Mouse (Mus musculus): ENCODE measurements at regions not wholly inside any gene's neighbourhood (a gene's known extent, or its start where the extent isn't known, plus 50 kb on each side); places are given as distances from the start of the nearest gene placed in this dataset.

DNA sequence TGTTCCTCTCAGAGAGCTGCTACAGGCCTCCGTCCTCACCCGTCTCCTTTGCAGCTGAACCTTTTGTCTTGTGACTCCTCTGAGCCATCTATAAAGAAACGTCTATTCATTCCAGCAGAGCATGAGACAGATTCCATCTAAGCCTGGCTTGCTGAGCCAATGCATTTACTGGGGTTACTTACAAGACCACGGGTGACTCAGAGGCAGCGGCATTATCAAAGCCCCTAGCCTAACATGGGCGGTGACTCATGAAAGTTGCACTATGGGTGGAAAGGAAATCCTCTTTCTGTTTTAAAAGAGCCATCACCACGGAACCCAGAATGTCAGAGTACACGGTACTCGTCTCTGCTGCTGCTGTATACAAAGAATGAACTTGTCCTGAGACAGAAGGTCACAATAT is 62.8 kb upstream of the Rbms3 start:
- DNase-seq = no peak

- no peak for DNase-seq
Observed at GRCm38 (mm10) chr9:117689946-117690345, 60.2 kb upstream of the Rbms3 start.

Data from gastrocnemius, postnatal 25 days (tissue).